Mouse (Mus musculus) lung, postnatal 0 days (tissue): Measurements from ENCODE around the gene 6030458C11Rik. TPM values are rescaled to one million over a fixed set of nuclear protein-coding genes. Genes with fewer than 3 reads are reported as not detected.
"Not testable (repeated sequence)": the region's sequence is repeated elsewhere in the genome, so short reads cannot be mapped to it uniquely, and the experiment has no call there.

Experiments used
- ATAC-seq: fragments of 200-750 bp; cut with Nextera tagmentation; 2 replicates; pipeline ENCODE4 v1.8.0; 2017; ENCODE audit warnings: moderate library complexity
- DNase-seq: peaks from one replicate; pipeline ENCODE4 v3.0.0-alpha.2; 2016; ENCODE audit warnings: low spot score
- H3K27ac ChIP-seq: fragments of 300-500 bp; sonication (generic); 2 replicates; pipeline ENCODE4 v1.5.1; 2014; ENCODE audit warnings: antibody characterized with exemption, mild to moderate bottlenecking, low read length, mixed read lengths
- H3K27me3 ChIP-seq: fragments of 300-500 bp; sonication (generic); replicated peaks from 2 replicates; pipeline ENCODE4 v1.6.1; 2014; ENCODE audit warnings: low read length, mixed read lengths; ENCODE audit not compliant: insufficient read depth
- H3K36me3 ChIP-seq: fragments of 300-500 bp; sonication (generic); 2 replicates; pipeline ENCODE4 v1.6.1; 2014; ENCODE audit warnings: low read length, mixed read lengths; ENCODE audit not compliant: insufficient read depth
- H3K4me1 ChIP-seq: fragments of 300-500 bp; sonication (generic); 2 replicates; pipeline ENCODE4 v1.6.1; 2014; ENCODE audit warnings: antibody characterized with exemption, low read depth, low read length, mixed read lengths; ENCODE audit not compliant: insufficient read depth
- H3K4me2 ChIP-seq: fragments of 300-500 bp; sonication (generic); replicated peaks from 2 replicates; pipeline ENCODE4 v1.6.1; 2014; ENCODE audit warnings: low read depth, mild to moderate bottlenecking, low read length, moderate library complexity, mixed read lengths
- H3K4me3 ChIP-seq: fragments of 300-500 bp; sonication (generic); 2 replicates; pipeline ENCODE4 v1.5.1; 2014; ENCODE audit warnings: low read depth, low read length
- H3K9ac ChIP-seq: fragments of 300-500 bp; sonication (generic); replicated peaks from 2 replicates; pipeline ENCODE4 v1.6.1; 2014; ENCODE audit warnings: low read depth, mild to moderate bottlenecking
- H3K9me3 ChIP-seq: fragments of 300-500 bp; sonication (generic); 2 replicates; pipeline ENCODE4 v1.6.1; 2016; ENCODE audit warnings: low read length, mixed read lengths
- CTCF ChIP-seq: IDR thresholded peaks from 2 replicates; pipeline ENCODE4 v1.5.1; 2016; ENCODE audit warnings: antibody characterized with exemption, mild to moderate bottlenecking
- EP300 ChIP-seq: IDR thresholded peaks from 2 replicates; pipeline ENCODE4 v1.6.1; 2016; ENCODE audit warnings: antibody characterized with exemption, mild to moderate bottlenecking, control low read depth
- WGBS: fragments of 180-500 bp; shearing (Covaris S2); extraction: QIAGEN DNeasy Blood & Tissue Kit; methylation state at CpG from one replicate; pipeline ENCODE4 v1.1.7; 2014; 5-methylcytosine and 5-hydroxymethylcytosine counted together
- polyA plus RNA-seq: library from polyadenylated mRNA; unstranded; fragments of >200 nt; fragmentation: Nextera tagmentation; extraction: Ambion mirVana; gene quantifications from 2 replicates; pipeline ENCODE4 v1.2.1, GENCODE M21; 2015

6030458C11Rik gene
- polyA plus RNA-seq, 1 experiment from 2014 or later: 17.4 TPM

- Histone ChIP-seq H3K9me3 (no peaks in the 10 kb centered on the region), H3K36me3 (no peaks in the 10 kb centered on the region), H3K4me1 (no peaks in the 10 kb centered on the region), H3K9ac (no peak overlapping the region), H3K4me3 (no peak overlapping the region), H3K4me2 (no peak overlapping the region), H3K27ac (no peak overlapping the region), H3K27me3 (no peaks in the 10 kb centered on the region)
- no peak for DNase-seq
- TF ChIP-seq EP300: no peak
- TF ChIP-seq CTCF: no peak
- no peak for ATAC-seq
- WGBS: 84% methylated on average over 4 of the region's 4 CpGs
Observed at GRCm38 (mm10) chr15:12805071-12805470, 19.4 kb downstream of the 6030458C11Rik start.

GRCm38 (mm10) chr15:12801142-12801506 is 23.3 kb downstream of the 6030458C11Rik start:
- DNase-seq, ATAC-seq, H3K27me3 ChIP-seq, H3K27ac ChIP-seq, H3K36me3 ChIP-seq, H3K4me1 ChIP-seq, H3K9me3 ChIP-seq, H3K4me3 ChIP-seq, H3K4me2 ChIP-seq, H3K9ac ChIP-seq: not testable (repeated sequence)
- WGBS: 78% methylated on average over 2 of the region's 2 CpGs

- DNase-seq (no peak), ATAC-seq (no peak)
- Histone ChIP-seq H3K36me3 (no peaks in the 10 kb centered on the region), H3K27ac (no peak overlapping the region), H3K27me3 (no peaks in the 10 kb centered on the region), H3K4me1 (no peaks in the 10 kb centered on the region), H3K9me3 (no peaks in the 10 kb centered on the region), H3K9ac (no peak overlapping the region), H3K4me3 (no peak overlapping the region), H3K4me2 (no peak overlapping the region)
- 28% methylated on average over 15 of the region's 15 CpGs for WGBS
- TF ChIP-seq EP300: no peak
- no peak for TF ChIP-seq CTCF
Observed at GRCm38 (mm10) chr15:12800405-12801141, 23.9 kb downstream of the 6030458C11Rik start.

GRCm38 (mm10) chr15:12798043-12798442 is 26.4 kb downstream of the 6030458C11Rik start:
- no peak overlapping the region for H3K4me3 ChIP-seq
- WGBS: 55% methylated on average over 6 of the region's 6 CpGs
- no peaks in the 10 kb centered on the region for H3K27me3 ChIP-seq
- no peaks in the 10 kb centered on the region for H3K36me3 ChIP-seq
- DNase-seq (no peak), ATAC-seq (no peak)
- H3K4me2 ChIP-seq: no peak overlapping the region
- no peak overlapping the region for H3K27ac ChIP-seq
- H3K4me1 ChIP-seq: no peaks in the 10 kb centered on the region
- no peaks in the 10 kb centered on the region for H3K9me3 ChIP-seq
- H3K9ac ChIP-seq: no peak overlapping the region
- TF ChIP-seq CTCF (no peak), EP300 (no peak)

- H3K9me3 ChIP-seq: no peaks in the 10 kb centered on the region
- DNase-seq (no peak), ATAC-seq (no peak)
- no peaks in the 10 kb centered on the region for H3K27me3 ChIP-seq
- H3K9ac ChIP-seq: no peak overlapping the region
- no peak for TF ChIP-seq EP300
- TF ChIP-seq CTCF: no peak
- H3K36me3 ChIP-seq: no peaks in the 10 kb centered on the region
- no peak overlapping the region for H3K27ac ChIP-seq
- H3K4me2 ChIP-seq: no peak overlapping the region
- no peak overlapping the region for H3K4me3 ChIP-seq
- 55% methylated on average over 13 of the region's 13 CpGs for WGBS
- no peaks in the 10 kb centered on the region for H3K4me1 ChIP-seq
Observed at GRCm38 (mm10) chr15:12795909-12796470, 28.5 kb downstream of the 6030458C11Rik start.

GRCm38 (mm10) chr15:12795457-12795894 is 29.0 kb downstream of the 6030458C11Rik start:
- DNase-seq: peak; percentile 90
- Histone ChIP-seq H3K9ac (no peak overlapping the region), H3K4me2 (no peak overlapping the region), H3K27me3 (no peaks in the 10 kb centered on the region), H3K27ac (no peak overlapping the region), H3K4me1 (no peaks in the 10 kb centered on the region), H3K4me3 (no peak overlapping the region), H3K36me3 (no peaks in the 10 kb centered on the region), H3K9me3 (no peaks in the 10 kb centered on the region)
- TF ChIP-seq EP300: no peak
- peak; percentile 88 for TF ChIP-seq CTCF
- peak; percentile 41; the same call in 1 of the 2 replicates for ATAC-seq
- WGBS: 0% methylated on average over 2 of the region's 2 CpGs
